Mouse (Mus musculus): ENCODE data around the gene Zfp101.

Gene Zfp101

DNA sequence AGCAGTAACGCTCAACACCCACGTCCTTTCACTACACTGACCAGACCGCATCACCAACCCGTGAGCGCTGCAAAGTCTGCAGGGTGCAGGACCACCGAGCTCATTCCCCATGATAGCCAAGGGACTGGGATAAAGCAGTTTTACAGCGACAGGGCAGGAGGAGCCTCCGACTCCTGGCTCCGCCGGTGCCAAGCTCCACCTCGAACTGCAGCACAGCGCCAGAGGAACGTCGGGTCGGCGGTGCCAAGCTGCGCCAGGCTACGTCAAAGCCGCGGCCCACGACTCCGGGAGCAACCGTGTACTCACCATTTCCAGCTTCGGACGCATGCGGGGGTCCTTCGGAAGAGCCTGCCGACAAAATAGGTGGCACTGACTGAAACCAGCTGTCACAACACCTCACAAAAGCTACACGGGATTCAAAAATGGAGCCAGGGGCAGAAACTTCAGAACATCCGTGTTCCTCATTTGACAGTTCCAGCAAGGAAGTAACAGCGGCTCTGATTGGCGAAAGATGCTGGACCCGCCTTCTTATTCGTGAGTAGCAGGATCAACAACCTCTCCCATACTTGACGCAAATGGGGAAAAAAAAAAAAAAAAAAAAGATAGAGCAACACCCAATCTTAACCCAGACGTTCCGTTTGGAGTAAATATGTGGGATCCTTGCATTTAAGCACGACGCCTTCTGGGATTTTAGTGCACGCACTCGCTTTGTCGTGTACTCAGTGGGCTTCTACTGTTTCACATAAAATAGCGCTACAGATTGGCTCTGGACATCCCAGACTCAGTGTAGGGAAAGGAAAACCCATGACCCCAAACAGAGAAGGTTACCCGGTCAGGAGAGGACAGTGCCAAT is at the start of gene Zfp101:
Gene Zfp101, minus strand, starts transcription at position 460 of the 853 bp plus-strand sequence.
- peak; percentile 100 for ATAC-seq (ENCODE audit: low TSS enrichment)

DNA sequence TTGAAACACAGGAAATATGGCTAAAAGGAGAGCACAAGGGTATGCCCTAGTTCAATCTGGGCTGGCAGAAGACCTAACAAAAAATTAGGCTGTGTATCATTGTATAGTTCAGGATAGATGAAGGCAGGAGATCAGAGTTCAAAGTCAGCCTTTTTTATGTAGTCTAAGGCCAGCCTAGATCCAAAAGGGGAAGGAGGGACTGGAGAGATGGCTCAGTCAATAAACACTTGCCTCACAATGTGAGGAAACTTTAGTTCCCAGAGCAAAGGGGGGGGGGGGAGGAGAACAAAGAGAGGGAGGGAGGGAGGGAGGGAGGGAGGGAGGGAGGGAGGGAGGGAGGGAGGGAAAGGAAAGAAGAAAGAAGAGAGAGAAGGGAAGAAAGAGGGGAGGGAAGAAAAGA is 46.7 kb upstream of the Zfp101 start:
- no peak for ATAC-seq (ENCODE audit: low TSS enrichment)

DNA sequence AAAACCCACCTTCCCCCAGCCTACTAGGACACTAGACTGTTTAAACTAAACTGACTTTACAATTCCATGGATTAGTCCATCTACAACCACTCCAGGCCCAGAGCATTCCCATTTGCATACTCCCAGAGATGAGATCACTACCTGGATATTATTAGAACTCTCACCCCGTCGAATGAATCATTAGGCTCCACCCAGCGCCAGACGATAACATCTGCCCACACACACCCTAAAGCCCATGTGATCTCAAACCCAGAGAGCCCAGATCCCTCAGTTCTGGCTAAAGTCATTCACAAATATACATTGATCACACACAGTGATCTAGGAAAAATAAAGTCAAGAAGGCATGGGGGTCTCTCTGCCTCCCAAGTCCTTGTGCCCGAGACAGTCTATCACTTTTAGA is 45.5 kb upstream of the Zfp101 start:
- no peak for ATAC-seq (ENCODE audit: low TSS enrichment)

DNA sequence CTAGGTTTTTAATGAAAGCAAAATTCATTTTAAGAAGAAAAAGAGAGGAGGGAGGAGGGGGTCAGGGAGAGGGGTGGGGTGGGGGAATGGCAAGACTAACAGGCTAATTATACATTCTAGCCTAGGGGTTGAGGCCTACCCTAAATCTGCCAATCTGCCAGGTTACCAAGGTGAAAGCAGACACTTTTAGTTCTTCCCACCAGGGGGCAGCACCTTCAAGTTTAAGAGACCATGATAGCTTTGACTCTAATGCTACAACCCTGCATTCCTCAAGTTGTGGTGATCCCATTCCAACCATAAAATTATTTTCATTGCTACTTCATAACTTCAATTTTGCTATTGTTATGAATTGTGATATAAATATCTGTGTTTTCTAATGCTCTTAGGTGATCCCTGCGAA is 44.7 kb upstream of the Zfp101 start:
- ATAC-seq (ENCODE audit: low TSS enrichment), result peak; percentile 62; the same call in 1 of the 2 replicates

DNA sequence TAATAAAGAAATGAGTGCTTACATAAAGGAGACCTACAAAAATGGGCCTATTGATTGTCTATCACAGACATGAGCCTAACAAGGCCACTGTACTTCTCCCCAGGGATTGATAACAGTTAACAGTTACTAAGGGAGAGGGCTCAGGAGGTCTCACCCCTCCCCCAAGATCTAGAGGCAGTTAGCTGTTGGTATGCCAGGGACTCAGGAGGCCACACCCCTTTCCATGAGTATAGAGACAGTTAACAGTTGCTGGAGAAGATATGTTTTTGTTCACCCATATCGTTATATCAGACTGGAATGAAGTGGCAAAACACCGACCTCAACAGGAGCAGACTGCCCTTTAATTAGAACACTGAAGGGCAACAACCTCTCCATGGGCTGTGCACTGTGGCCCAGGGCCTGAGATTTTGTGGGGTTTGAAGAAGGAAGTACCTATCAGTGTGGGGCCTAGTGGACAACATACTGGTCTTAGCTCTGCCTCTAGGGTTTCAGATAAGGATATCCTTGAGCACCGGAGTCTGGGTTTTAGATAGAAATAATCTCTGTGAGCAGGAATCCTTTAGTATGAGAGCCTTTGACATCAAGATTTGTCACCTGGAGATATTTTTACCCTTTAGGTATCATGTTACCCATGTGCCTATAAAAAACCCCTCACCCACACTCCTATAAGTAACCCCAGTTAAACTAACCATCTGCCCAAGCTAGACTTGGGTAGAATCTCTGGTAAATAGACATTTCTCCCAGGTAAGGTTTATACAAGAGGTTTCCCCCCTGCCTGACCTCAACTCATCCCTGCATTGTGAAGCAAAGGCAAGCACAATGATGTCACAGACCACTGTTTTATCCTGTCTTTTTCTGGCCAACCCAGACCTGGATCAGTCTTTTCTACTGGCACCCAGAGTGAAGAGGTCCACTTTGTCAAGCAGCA is 37.8 kb upstream of the Zfp101 start, which contains the start of gene Actl9:
Gene Actl9, plus strand, starts transcription at position 878 of the 928 bp plus-strand sequence.
- ATAC-seq (ENCODE audit: low TSS enrichment), result no peak

DNA sequence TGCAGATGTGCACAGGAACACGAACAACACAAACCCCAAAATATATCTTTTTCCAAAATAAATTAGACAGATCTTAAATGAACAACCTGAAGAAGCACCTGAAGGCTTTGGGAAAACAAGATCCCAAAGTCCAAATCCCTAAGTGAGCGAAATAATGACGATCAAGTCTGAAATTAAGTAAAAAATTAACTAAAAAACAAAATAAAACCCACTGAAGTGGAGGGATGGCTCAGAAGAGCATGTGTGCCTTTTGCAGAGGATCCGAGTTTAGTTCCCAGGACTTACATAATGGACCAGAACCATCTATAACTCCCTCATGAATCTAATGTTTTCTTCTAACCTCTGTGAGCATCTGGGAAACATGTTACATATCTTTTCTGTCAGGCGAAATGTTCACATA is 2.2 kb downstream of the Zfp101 start:
- no peak for ATAC-seq (ENCODE audit: low TSS enrichment)

DNA sequence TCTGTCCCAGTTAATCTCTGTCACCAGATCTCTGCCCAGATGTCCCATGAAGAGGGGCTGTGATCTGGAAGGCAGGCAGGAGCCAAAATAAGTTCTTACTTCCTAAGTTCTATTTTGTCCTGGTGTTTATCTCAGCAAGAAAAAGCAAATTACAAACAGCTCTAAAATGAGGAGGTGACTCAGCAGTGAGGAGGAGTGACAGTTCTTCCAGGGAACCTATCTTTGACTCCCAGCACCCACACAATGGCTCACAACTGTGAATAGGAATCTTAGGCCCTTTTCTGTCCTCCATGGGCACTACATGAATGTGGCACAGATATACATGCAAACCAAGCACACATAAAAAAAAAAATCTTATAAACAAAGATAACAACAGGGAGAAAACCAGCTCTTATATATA is 8.7 kb downstream of the Zfp101 start:
- ATAC-seq (ENCODE audit: low TSS enrichment), result peak; percentile 67; the same call in 1 of the 2 replicates

DNA sequence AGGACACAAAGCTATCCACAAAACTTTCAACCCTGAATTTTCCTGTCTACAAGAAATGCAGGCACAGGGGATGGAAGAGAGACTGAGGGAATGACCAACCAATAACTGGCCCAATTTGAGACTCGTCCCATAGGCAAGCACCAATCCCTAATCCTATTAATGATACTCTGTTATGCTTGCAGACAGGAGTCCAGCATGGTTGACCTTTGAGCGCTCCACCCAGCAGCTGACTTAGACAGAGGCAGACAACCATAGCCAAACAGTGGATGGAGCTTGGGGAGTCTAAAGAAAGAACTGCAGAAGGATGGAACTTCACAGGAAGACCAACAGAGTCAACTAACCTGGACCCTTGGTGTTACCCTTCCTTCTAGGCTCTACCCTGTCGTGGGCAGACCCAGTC is 21.6 kb downstream of the Zfp101 start:
- no peak for ATAC-seq (ENCODE audit: low TSS enrichment)

DNA sequence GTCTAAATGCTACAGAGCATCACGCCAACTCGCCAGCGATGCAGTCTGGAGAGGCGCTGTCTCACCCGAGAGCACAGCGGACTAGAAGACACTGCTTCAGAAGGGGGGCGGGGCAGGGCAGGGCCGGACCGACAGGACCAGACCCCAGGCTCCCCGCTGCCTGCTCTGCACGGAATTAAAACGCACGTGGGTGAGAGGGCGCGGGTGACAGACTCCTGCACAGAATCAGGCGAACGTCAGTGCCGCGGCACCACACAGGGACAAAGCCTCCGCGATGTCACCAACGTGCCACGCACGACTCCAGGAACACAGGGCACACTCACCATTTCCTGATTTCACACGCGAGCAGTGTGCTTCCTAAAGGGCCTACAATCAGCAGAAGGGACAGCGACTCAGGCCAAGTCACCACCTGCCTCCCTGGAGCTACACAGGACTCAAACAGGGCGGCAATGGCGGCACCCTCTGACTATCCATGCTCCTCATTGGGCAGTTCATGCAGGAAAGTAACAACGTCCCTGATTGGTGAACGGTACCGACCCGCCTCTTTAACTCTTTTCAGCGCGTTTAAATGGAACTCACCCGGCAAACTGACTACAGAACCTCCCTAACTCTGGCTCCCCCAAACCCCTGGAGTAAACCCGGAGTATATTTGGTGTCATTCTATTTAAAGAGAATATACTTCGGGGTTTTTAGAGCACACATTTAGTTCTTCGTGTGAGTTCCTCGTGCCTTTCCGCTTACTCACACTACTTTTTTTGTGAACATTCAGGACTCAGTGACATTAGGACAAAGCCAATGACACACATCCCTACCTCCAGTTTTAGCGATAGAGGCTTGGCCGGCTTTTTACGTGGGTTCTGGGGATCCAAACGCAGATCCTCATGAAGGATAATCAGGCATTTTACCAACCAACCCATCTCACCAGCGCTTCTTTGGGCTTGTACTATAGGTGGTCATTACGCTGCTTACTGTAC is 35.7 kb downstream of the Zfp101 start, which contains the start of gene Zfp81:
Gene Zfp81, minus strand, starts transcription at position 468 of the 974 bp plus-strand sequence.
- ATAC-seq (ENCODE audit: low TSS enrichment), result peak; percentile 100

DNA sequence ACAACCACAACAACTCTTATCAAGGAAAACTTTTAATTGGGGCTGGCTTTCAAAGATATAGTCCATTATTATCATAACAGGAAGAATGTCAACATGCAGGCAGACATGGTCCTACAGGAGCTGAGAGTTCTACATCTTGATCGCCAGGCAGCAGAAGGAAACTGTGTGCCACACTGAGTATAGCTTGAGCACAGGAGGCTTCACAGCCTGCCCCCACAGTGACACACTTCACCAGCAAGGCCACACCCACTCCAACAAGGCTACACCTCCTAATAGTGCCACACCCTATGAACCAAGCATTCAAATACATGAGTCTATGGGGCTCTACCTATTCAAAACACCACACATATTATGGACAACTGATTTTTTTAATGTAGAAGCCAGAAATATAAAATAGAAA is 41.5 kb downstream of the Zfp101 start:
- no peak for ATAC-seq (ENCODE audit: low TSS enrichment)

Data from frontal cortex, adult (tissue).